Mouse (Mus musculus): ENCODE measurements around the gene Slc13a1. TPM values are rescaled to one million over a fixed set of nuclear protein-coding genes. Genes with fewer than 3 reads are reported as not detected.

Gene Slc13a1
- polyA plus RNA-seq, 1 experiment from 2014 or later: 0.10 TPM

- no peaks in the 10 kb centered on the region for H3K36me3 ChIP-seq (ENCODE audit: poor library complexity, severe bottlenecking)
- no peaks in the 10 kb centered on the region for H3K27me3 ChIP-seq
- no peak overlapping the region for H3K9ac ChIP-seq
- no peak for ATAC-seq
- H3K27ac ChIP-seq: no peak overlapping the region
- no peak overlapping the region for H3K4me2 ChIP-seq
- WGBS: 89% methylated on average over 1 of the region's 1 CpGs
- H3K9me3 ChIP-seq (replicated peaks): no peaks in the 10 kb centered on the region
- H3K4me3 ChIP-seq: no peak overlapping the region
- no peaks in the 10 kb centered on the region for H3K4me1 ChIP-seq
These were observed 8.1 kb downstream of the Slc13a1 start for GRCm38 (mm10) chr6:24159795-24160194.

DNA sequence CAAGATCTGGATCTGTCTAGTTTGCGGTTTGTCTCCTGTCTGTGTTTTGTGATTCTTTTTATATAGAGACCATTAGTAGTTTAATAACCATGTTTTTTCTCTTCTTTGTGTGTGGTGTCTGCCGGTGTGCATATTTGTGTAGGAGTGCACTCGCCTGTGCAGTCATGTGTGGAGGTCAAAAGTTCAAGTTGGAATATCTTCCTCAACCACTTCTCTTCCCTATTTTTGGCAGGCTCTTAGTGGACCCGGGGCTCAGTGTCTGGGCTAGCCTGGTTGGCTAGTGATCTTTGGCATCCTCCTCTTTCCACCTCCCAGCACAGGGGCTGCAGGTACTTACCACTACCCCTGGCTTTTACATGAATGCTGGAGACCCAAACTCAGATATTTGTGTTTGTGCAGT, 13.0 kb downstream of the Slc13a1 start:
- no peaks in the 10 kb centered on the region for H3K9me3 ChIP-seq (replicated peaks)
- no peaks in the 10 kb centered on the region for H3K36me3 ChIP-seq (ENCODE audit: poor library complexity, severe bottlenecking)
- H3K27me3 ChIP-seq: no peaks in the 10 kb centered on the region
- H3K9ac ChIP-seq: no peak overlapping the region
- no peak overlapping the region for H3K27ac ChIP-seq
- no peak overlapping the region for H3K4me3 ChIP-seq
- no peaks in the 10 kb centered on the region for H3K4me1 ChIP-seq
- WGBS: 84% methylated on average over 4 of the region's 4 CpGs
- no peak overlapping the region for H3K4me2 ChIP-seq
- no peak for ATAC-seq

DNA sequence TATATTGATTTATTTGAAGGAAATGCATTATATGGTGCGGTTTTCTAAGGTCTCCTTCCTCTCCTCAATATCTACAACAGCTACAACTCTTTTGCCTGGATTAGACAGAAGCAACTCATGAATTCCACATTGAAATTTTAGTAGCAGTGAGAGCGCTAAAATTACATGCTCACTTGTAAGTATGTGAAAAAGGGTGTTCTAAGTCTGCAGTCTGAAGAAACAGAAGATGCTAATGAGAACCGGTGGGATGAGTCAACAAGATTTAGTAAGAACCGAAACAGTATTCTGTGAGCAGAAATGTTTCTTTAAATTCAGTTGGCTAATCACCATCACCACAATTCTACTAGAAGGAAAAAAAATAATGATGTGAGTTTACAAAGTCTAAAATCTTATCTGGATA, 34.9 kb downstream of the Slc13a1 start:
- Histone ChIP-seq H3K4me3 (no peak overlapping the region), H3K9ac (no peak overlapping the region), H3K4me1 (no peaks in the 10 kb centered on the region), H3K27ac (no peak overlapping the region), H3K36me3 (ENCODE audit: poor library complexity, severe bottlenecking) (no peaks in the 10 kb centered on the region), H3K27me3 (no peaks in the 10 kb centered on the region), H3K9me3 (replicated peaks) (no peaks in the 10 kb centered on the region), H3K4me2 (no peak overlapping the region)
- 90% methylated on average over 4 of the region's 4 CpGs for WGBS
- ATAC-seq: no peak

DNA sequence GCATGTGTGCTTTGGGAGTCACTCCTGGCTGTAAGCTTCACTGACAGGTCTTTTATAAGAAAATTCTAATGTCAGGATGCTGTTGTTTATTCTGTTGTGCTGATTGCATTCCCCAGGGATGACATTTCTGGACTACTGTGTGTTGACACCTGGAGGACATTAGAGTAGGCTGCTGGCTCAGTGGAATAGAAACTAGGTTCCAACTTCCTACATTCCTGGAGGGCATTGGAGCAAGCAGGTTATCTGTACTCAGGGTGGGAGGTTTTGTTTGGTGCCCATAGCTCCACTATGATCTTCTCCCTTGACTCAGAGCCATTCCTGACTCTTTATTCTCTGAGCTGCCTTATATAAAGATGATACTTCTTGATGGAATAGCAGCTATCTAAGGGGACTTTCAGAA, 45.3 kb downstream of the Slc13a1 start:
- H3K4me2 ChIP-seq: no peak overlapping the region
- no peak for ATAC-seq
- no peaks in the 10 kb centered on the region for H3K4me1 ChIP-seq
- H3K4me3 ChIP-seq: no peak overlapping the region
- H3K27ac ChIP-seq: no peak overlapping the region
- H3K36me3 ChIP-seq (ENCODE audit: poor library complexity, severe bottlenecking): no peaks in the 10 kb centered on the region
- no peak overlapping the region for H3K9ac ChIP-seq
- H3K9me3 ChIP-seq (replicated peaks): no peaks in the 10 kb centered on the region
- H3K27me3 ChIP-seq: no peaks in the 10 kb centered on the region

DNA sequence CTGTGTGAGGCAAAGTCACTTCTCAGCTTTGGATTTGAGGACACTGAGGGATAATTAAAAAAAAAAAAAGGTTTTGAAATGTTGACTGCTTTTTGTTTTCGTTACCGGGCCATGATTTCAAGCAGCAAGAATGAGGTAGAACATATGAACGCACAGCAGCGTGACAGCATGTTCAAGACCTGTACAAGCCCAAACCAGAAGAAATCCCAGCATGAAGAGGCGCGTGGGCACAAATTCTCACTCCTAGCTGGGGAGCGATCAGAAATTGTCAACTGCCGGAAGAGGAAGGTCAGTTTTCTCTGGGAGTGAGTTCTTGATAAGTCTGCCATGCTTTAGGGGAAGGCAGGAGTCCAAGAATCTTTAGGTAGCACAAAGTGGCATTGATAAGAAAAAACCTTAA, 56.3 kb downstream of the Slc13a1 start:
- no peak overlapping the region for H3K4me2 ChIP-seq
- no peak overlapping the region for H3K9ac ChIP-seq
- WGBS: 92% methylated on average over 8 of the region's 8 CpGs
- H3K36me3 ChIP-seq (ENCODE audit: poor library complexity, severe bottlenecking): no peaks in the 10 kb centered on the region
- H3K4me1 ChIP-seq: no peaks in the 10 kb centered on the region
- no peaks in the 10 kb centered on the region for H3K9me3 ChIP-seq (replicated peaks)
- H3K4me3 ChIP-seq: no peak overlapping the region
- no peak overlapping the region for H3K27ac ChIP-seq
- no peak for ATAC-seq
- no peaks in the 10 kb centered on the region for H3K27me3 ChIP-seq

DNA sequence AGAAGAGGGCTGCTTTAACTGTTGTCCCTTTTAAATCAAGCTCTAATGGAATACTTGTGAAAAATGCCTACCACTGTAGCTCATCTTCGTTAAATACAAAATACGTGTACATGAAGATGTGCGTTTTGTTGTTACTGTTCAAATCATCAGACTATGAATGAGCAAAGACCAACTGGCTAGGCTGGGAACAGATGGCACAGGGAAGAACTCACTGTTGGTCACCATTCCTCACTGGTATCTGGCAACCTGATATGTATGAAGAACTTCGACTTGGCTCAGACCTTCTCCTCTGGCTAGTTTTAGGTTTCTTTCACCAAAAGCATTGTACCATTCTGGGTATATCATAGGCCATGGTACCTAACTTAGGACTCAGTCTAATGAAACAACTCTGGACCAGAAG, 59.4 kb downstream of the Slc13a1 start:
- no peak overlapping the region for H3K27ac ChIP-seq
- ATAC-seq: no peak
- no peak overlapping the region for H3K9ac ChIP-seq
- no peak overlapping the region for H3K4me3 ChIP-seq
- H3K27me3 ChIP-seq: no peaks in the 10 kb centered on the region
- H3K4me2 ChIP-seq: no peak overlapping the region
- no peaks in the 10 kb centered on the region for H3K36me3 ChIP-seq (ENCODE audit: poor library complexity, severe bottlenecking)
- no peaks in the 10 kb centered on the region for H3K9me3 ChIP-seq (replicated peaks)
- peaks cover 10% of the 10 kb centered on the region for H3K4me1 ChIP-seq
- 88% methylated on average over 4 of the region's 4 CpGs for WGBS

DNA sequence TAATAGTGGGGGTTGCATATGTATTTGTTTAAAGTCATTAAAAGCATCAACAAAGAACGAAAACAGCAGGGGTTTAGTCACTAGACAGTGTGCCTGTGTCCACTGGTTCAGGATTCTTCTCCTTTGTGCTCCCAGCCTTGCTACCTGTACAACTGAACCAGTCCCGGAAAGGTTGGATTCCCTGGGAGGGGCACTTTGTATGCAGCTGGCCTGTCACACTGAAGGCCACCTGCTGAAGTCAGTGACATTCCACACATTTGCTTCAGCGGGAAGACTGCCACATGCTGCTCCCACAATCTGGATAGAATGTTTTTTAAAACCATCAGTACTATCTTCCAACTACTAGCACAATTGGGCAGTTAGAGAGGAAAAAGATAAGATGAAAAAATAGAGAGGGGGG, 61.7 kb downstream of the Slc13a1 start:
- H3K36me3 ChIP-seq (ENCODE audit: poor library complexity, severe bottlenecking): no peaks in the 10 kb centered on the region
- no peak overlapping the region for H3K4me2 ChIP-seq
- ATAC-seq: peak; percentile 70
- H3K4me1 ChIP-seq: peaks cover 10% of the 10 kb centered on the region
- H3K4me3 ChIP-seq: no peak overlapping the region
- no peak overlapping the region for H3K9ac ChIP-seq
- H3K27ac ChIP-seq: no peak overlapping the region
- H3K9me3 ChIP-seq (replicated peaks): no peaks in the 10 kb centered on the region
- H3K27me3 ChIP-seq: no peaks in the 10 kb centered on the region
- WGBS: 23% methylated on average over 3 of the region's 3 CpGs

GRCm38 (mm10) chr6:24105681-24106080, 62.2 kb downstream of the Slc13a1 start:
- peaks cover 10% of the 10 kb centered on the region for H3K4me1 ChIP-seq
- H3K27ac ChIP-seq: no peak overlapping the region
- H3K27me3 ChIP-seq: no peaks in the 10 kb centered on the region
- 10% methylated on average over 5 of the region's 5 CpGs for WGBS
- peak; percentile 85 for ATAC-seq
- H3K36me3 ChIP-seq (ENCODE audit: poor library complexity, severe bottlenecking): no peaks in the 10 kb centered on the region
- H3K4me3 ChIP-seq: no peak overlapping the region
- no peak overlapping the region for H3K9ac ChIP-seq
- H3K9me3 ChIP-seq (replicated peaks): no peaks in the 10 kb centered on the region
- no peak overlapping the region for H3K4me2 ChIP-seq

GRCm38 (mm10) chr6:24101281-24101680, 66.6 kb downstream of the Slc13a1 start:
- no peak for ATAC-seq
- peaks cover 8% of the 10 kb centered on the region for H3K4me1 ChIP-seq
- no peaks in the 10 kb centered on the region for H3K36me3 ChIP-seq (ENCODE audit: poor library complexity, severe bottlenecking)
- H3K4me3 ChIP-seq: no peak overlapping the region
- no peaks in the 10 kb centered on the region for H3K9me3 ChIP-seq (replicated peaks)
- no peak overlapping the region for H3K9ac ChIP-seq
- no peaks in the 10 kb centered on the region for H3K27me3 ChIP-seq
- no peak overlapping the region for H3K4me2 ChIP-seq
- WGBS: 90% methylated on average over 1 of the region's 1 CpGs
- H3K27ac ChIP-seq: no peak overlapping the region

DNA sequence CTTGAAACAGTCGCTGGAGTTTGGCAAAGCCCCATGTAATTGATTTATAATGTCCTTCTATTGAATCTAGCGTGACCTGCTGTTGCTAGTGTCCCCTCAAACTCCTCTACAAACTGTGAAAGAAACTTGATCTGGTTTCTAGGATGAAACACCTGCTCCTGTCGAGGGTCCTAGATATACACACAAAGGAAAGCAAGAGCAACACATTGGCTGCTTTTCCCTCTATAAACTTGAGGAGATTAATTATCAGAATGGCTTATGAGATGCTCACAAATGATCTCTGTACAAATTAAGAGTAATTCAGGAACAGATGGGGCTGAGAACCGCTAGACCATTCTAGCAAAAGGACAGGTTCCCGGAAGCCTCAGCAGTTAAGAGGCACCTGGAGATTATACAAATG, 67.2 kb downstream of the Slc13a1 start:
- Histone ChIP-seq H3K27me3 (no peaks in the 10 kb centered on the region), H3K9ac (no peak overlapping the region), H3K4me1 (peaks cover 2% of the 10 kb centered on the region), H3K9me3 (replicated peaks) (no peaks in the 10 kb centered on the region), H3K27ac (no peak overlapping the region), H3K4me2 (no peak overlapping the region), H3K4me3 (no peak overlapping the region), H3K36me3 (ENCODE audit: poor library complexity, severe bottlenecking) (no peaks in the 10 kb centered on the region)
- no peak for ATAC-seq
- 50% methylated on average over 5 of the region's 5 CpGs for WGBS

GRCm38 (mm10) chr6:24097400-24097799, 70.5 kb downstream of the Slc13a1 start:
- ATAC-seq: no peak
- no peaks in the 10 kb centered on the region for H3K27me3 ChIP-seq

DNA sequence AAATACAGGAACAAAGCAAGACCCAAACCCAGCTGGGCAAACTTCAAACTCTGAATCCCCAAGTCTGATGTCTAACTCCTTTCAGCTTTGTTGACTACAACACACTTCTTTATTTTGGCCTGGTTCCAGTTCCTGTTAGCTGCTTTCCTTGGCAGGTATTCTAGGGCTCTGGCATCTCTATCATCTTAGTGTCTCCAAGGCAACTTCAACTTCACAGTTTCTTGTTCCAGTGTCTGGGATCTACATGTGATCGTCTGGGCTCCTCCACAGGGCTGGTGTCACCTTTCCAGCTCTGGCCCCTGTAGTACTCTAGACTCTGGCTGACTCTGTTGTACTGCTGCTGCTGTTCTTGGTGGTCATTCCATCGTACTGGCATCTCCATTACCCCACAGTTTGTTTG, 91.8 kb downstream of the Slc13a1 start:
- 78% methylated on average over 2 of the region's 2 CpGs for WGBS
- no peaks in the 10 kb centered on the region for H3K4me1 ChIP-seq
- no peak for ATAC-seq

More at GRCm38 (mm10) chr6:24097400-24097799, 70.5 kb downstream of the Slc13a1 start:
- Histone ChIP-seq H3K27ac (no peak overlapping the region), H3K4me1 (no peaks in the 10 kb centered on the region), H3K9ac (no peak overlapping the region), H3K4me2 (no peak overlapping the region), H3K4me3 (no peak overlapping the region), H3K9me3 (replicated peaks) (no peaks in the 10 kb centered on the region), H3K36me3 (ENCODE audit: poor library complexity, severe bottlenecking) (no peaks in the 10 kb centered on the region)

GRCm38 (mm10) chr6:24072804-24073203, 95.1 kb downstream of the Slc13a1 start:
- H3K4me3 ChIP-seq: no peak overlapping the region
- H3K27me3 ChIP-seq: no peaks in the 10 kb centered on the region
- no peak overlapping the region for H3K27ac ChIP-seq
- H3K9ac ChIP-seq: no peak overlapping the region
- no peak overlapping the region for H3K4me2 ChIP-seq
- ATAC-seq: no peak
- H3K4me1 ChIP-seq: no peaks in the 10 kb centered on the region
- H3K36me3 ChIP-seq (ENCODE audit: poor library complexity, severe bottlenecking): no peaks in the 10 kb centered on the region
- 76% methylated on average over 4 of the region's 4 CpGs for WGBS
- H3K9me3 ChIP-seq (replicated peaks): no peaks in the 10 kb centered on the region

More for the DNA sequence above, 91.8 kb downstream of the Slc13a1 start:
- Histone ChIP-seq H3K9ac (no peak overlapping the region), H3K4me3 (no peak overlapping the region), H3K36me3 (ENCODE audit: poor library complexity, severe bottlenecking) (no peaks in the 10 kb centered on the region), H3K9me3 (replicated peaks) (no peaks in the 10 kb centered on the region), H3K27ac (no peak overlapping the region), H3K27me3 (no peaks in the 10 kb centered on the region), H3K4me2 (no peak overlapping the region)

Data from forebrain, embryonic 13.5 days (tissue).